Mouse (Mus musculus) hindbrain, embryonic 12.5 days (tissue): ENCODE data around the gene Hist1h2ah. TPM values are rescaled to one million over a fixed set of nuclear protein-coding genes. Genes with fewer than 3 reads are reported as not detected.
A peak's percentile ranks its signal among the peaks of the same experiment; 100 is the strongest.
"Not testable (repeated sequence)": the region's sequence is repeated elsewhere in the genome, so short reads cannot be mapped to it uniquely, and the experiment has no call there.

Source experiments
- ATAC-seq: fragments of 200-750 bp; cut with Nextera tagmentation; 2 replicates; pipeline ENCODE4 v1.8.0; 2017; ENCODE audit warnings: moderate TSS enrichment; ENCODE audit not compliant: low FRiP score
- H3K27ac ChIP-seq: fragments of 300-500 bp; sonication (generic); 2 replicates; pipeline ENCODE4 v1.5.1; 2016; ENCODE audit warnings: mild to moderate bottlenecking
- H3K27me3 ChIP-seq: fragments of 300-500 bp; sonication (generic); 2 replicates; pipeline ENCODE4 v1.6.1; 2016; ENCODE audit warnings: mild to moderate bottlenecking
- H3K36me3 ChIP-seq: fragments of 300-500 bp; sonication (generic); 2 replicates; pipeline ENCODE4 v1.6.1; 2016; ENCODE audit warnings: mild to moderate bottlenecking
- H3K4me1 ChIP-seq: fragments of 300-500 bp; sonication (generic); 2 replicates; pipeline ENCODE4 v1.6.1; 2016
- H3K4me2 ChIP-seq: fragments of 300-500 bp; sonication (generic); replicated peaks from 2 replicates; pipeline ENCODE4 v1.6.1; 2016; ENCODE audit warnings: mild to moderate bottlenecking
- H3K4me3 ChIP-seq: fragments of 300-500 bp; sonication (generic); 2 replicates; pipeline ENCODE4 v1.5.1; 2016; ENCODE audit warnings: mild to moderate bottlenecking
- H3K9ac ChIP-seq: fragments of 300-500 bp; sonication (generic); 2 replicates; pipeline ENCODE4 v1.6.1; 2016; ENCODE audit warnings: mild to moderate bottlenecking, moderate library complexity
- H3K9me3 ChIP-seq: fragments of 300-500 bp; sonication (generic); replicated peaks from 2 replicates; pipeline ENCODE4 v1.6.1; 2016; ENCODE audit warnings: mild to moderate bottlenecking
- WGBS: fragments of 180-500 bp; shearing (Covaris S2); methylation state at CpG from one replicate; pipeline ENCODE4 v1.1.7; 2016; 5-methylcytosine and 5-hydroxymethylcytosine counted together
- polyA plus RNA-seq: library from polyadenylated mRNA; unstranded; fragments of >200 nt; fragmentation: Nextera tagmentation; extraction: Ambion mirVana; gene quantifications from 2 replicates; pipeline ENCODE4 v1.2.1, GENCODE M21; 2016

The Hist1h2ah gene
- polyA plus RNA-seq, 1 experiment from 2014 or later, result 17.9 TPM

- H3K4me3 ChIP-seq, result peak overlapping the region; percentile 35
- no peaks in the 10 kb centered on the region for H3K36me3 ChIP-seq
- no peaks in the 10 kb centered on the region for H3K9me3 ChIP-seq
- H3K4me1 ChIP-seq, result peaks cover 20% of the 10 kb centered on the region
- ATAC-seq, result peak; percentile 18
- peak overlapping the region; percentile 61 for H3K4me2 ChIP-seq
- H3K27me3 ChIP-seq, result no peaks in the 10 kb centered on the region
- WGBS, result 1% methylated on average over 10 of the region's 14 CpGs
- H3K9ac ChIP-seq, result peak overlapping the region; percentile 49
- peak overlapping the region; percentile 85 for H3K27ac ChIP-seq
Observed at GRCm38 (mm10) chr13:22043503-22044431, 8.4 kb upstream of the Hist1h2ah start.

GRCm38 (mm10) chr13:22042568-22043502 is 7.5 kb upstream of the Hist1h2ah start, which contains the start of the genes Hist1h2ag and Hist1h2bj:
Gene Hist1h2ag, minus strand, starts transcription at chr13:22042944.
Gene Hist1h2bj, plus strand, starts transcription at chr13:22043214.
- Histone ChIP-seq H3K4me1 (peaks cover 20% of the 10 kb centered on the region), H3K27ac (peak within 1 kb of the TSS; percentile 86), H3K4me2 (peak within 1 kb of the TSS; percentile 64), H3K4me3 (peak within 1 kb of the TSS; percentile 35), H3K9ac (peak within 1 kb of the TSS; percentile 65)
- H3K36me3 ChIP-seq, H3K9me3 ChIP-seq, H3K27me3 ChIP-seq: not testable (repeated sequence)
- WGBS, result 0% methylated on average over 44 of the region's 80 CpGs
- peak; percentile 95 for ATAC-seq

- H3K9me3 ChIP-seq, result no peaks in the 10 kb centered on the region
- H3K27ac ChIP-seq, result peak overlapping the region; percentile 86
- 3% methylated on average over 13 of the region's 13 CpGs for WGBS
- no peaks in the 10 kb centered on the region for H3K36me3 ChIP-seq
- H3K4me1 ChIP-seq, result peaks cover 20% of the 10 kb centered on the region
- H3K9ac ChIP-seq, result peak overlapping the region; percentile 65
- peak overlapping the region; percentile 35 for H3K4me3 ChIP-seq
- no peak for ATAC-seq
- peak overlapping the region; percentile 64 for H3K4me2 ChIP-seq
- no peaks in the 10 kb centered on the region for H3K27me3 ChIP-seq
Observed at GRCm38 (mm10) chr13:22041651-22042567, 6.5 kb upstream of the Hist1h2ah start.

- not testable (repeated sequence) for H3K27me3 ChIP-seq, H3K36me3 ChIP-seq, H3K9me3 ChIP-seq
- peak within 1 kb of the TSS; percentile 64 for H3K4me2 ChIP-seq
- ATAC-seq, result peak; percentile 61
- peak within 1 kb of the TSS; percentile 39 for H3K4me3 ChIP-seq
- peak within 1 kb of the TSS; percentile 86 for H3K27ac ChIP-seq
- peaks cover 28% of the 10 kb centered on the region for H3K4me1 ChIP-seq
- H3K9ac ChIP-seq, result peak within 1 kb of the TSS; percentile 65
- 1% methylated on average over 23 of the region's 27 CpGs for WGBS
Observed at GRCm38 (mm10) chr13:22041142-22041536, 5.8 kb upstream of the Hist1h2ah start, which contains the start of gene Hist1h4i. Gene Hist1h4i, minus strand, starts transcription at chr13:22041362.

- peak overlapping the region; percentile 60 for H3K9ac ChIP-seq
- no peaks in the 10 kb centered on the region for H3K36me3 ChIP-seq
- peak overlapping the region; percentile 39 for H3K4me3 ChIP-seq
- no peaks in the 10 kb centered on the region for H3K9me3 ChIP-seq
- no peaks in the 10 kb centered on the region for H3K27me3 ChIP-seq
- H3K4me1 ChIP-seq, result peaks cover 28% of the 10 kb centered on the region
- ATAC-seq, result no peak; the same call in 1 of the 2 replicates
- peak overlapping the region; percentile 64 for H3K4me2 ChIP-seq
- H3K27ac ChIP-seq, result peak overlapping the region; percentile 86
- under 1% methylated on average over 24 of the region's 24 CpGs for WGBS
Observed at GRCm38 (mm10) chr13:22040464-22041141, 5.2 kb upstream of the Hist1h2ah start.

GRCm38 (mm10) chr13:22039951-22040463 is 4.6 kb upstream of the Hist1h2ah start:
- H3K9me3 ChIP-seq, result no peaks in the 10 kb centered on the region
- H3K4me2 ChIP-seq, result peak overlapping the region; percentile 64
- H3K4me1 ChIP-seq, result peaks cover 28% of the 10 kb centered on the region
- ATAC-seq, result no peak
- peak overlapping the region; percentile 39 for H3K4me3 ChIP-seq
- H3K27ac ChIP-seq, result peak overlapping the region; percentile 86
- 7% methylated on average over 2 of the region's 2 CpGs for WGBS
- H3K27me3 ChIP-seq, result no peaks in the 10 kb centered on the region
- no peaks in the 10 kb centered on the region for H3K36me3 ChIP-seq
- peak overlapping the region; percentile 60; the same call in 1 of the 2 replicates for H3K9ac ChIP-seq

- no peak overlapping the region for H3K9ac ChIP-seq
- no peaks in the 10 kb centered on the region for H3K27me3 ChIP-seq
- no peak overlapping the region; the same call in 1 of the 2 replicates for H3K27ac ChIP-seq
- 0 out of 2 replicates have a peak overlapping the region, but pooled peaks have one; percentile 64 for H3K4me2 ChIP-seq
- 66% methylated on average over 5 of the region's 5 CpGs for WGBS
- H3K4me3 ChIP-seq, result no peak overlapping the region
- no peaks in the 10 kb centered on the region for H3K9me3 ChIP-seq
- ATAC-seq, result no peak
- H3K36me3 ChIP-seq, result no peaks in the 10 kb centered on the region
- peaks cover 34% of the 10 kb centered on the region for H3K4me1 ChIP-seq
Observed at GRCm38 (mm10) chr13:22039364-22039763, 4.0 kb upstream of the Hist1h2ah start.

- Histone ChIP-seq H3K4me3 (no peak overlapping the region), H3K27ac (no peak overlapping the region)
Observed at GRCm38 (mm10) chr13:22037415-22037814, 2.0 kb upstream of the Hist1h2ah start.

GRCm38 (mm10) chr13:22036986-22037385 is 1.6 kb upstream of the Hist1h2ah start:
- 63% methylated on average over 3 of the region's 3 CpGs for WGBS
- Histone ChIP-seq H3K27ac (peak overlapping the region; percentile 76; the same call in 1 of the 2 replicates), H3K4me2 (peak overlapping the region; percentile 70), H3K4me3 (peak overlapping the region; percentile 34; the same call in 1 of the 2 replicates), H3K36me3 (no peaks in the 10 kb centered on the region), H3K27me3 (no peaks in the 10 kb centered on the region), H3K4me1 (peaks cover 31% of the 10 kb centered on the region), H3K9me3 (no peaks in the 10 kb centered on the region), H3K9ac (peak overlapping the region; percentile 57; the same call in 1 of the 2 replicates)
- ATAC-seq, result no peak

More at GRCm38 (mm10) chr13:22037415-22037814, 2.0 kb upstream of the Hist1h2ah start:
- Histone ChIP-seq H3K4me2 (no peak overlapping the region), H3K9me3 (no peaks in the 10 kb centered on the region), H3K27me3 (no peaks in the 10 kb centered on the region), H3K36me3 (no peaks in the 10 kb centered on the region), H3K4me1 (peaks cover 35% of the 10 kb centered on the region), H3K9ac (no peak overlapping the region)
- 78% methylated on average over 2 of the region's 2 CpGs for WGBS
- ATAC-seq, result no peak

GRCm38 (mm10) chr13:22036149-22036956 is 985 bp upstream of the Hist1h2ah start:
- Histone ChIP-seq H3K27ac (peak overlapping the region; percentile 76), H3K4me2 (peak overlapping the region; percentile 70), H3K9ac (peak overlapping the region; percentile 57), H3K9me3 (no peaks in the 10 kb centered on the region), H3K4me3 (peak overlapping the region; percentile 34), H3K36me3 (no peaks in the 10 kb centered on the region), H3K27me3 (no peaks in the 10 kb centered on the region), H3K4me1 (peaks cover 26% of the 10 kb centered on the region)
- peak; percentile 51 for ATAC-seq
- WGBS, result 2% methylated on average over 20 of the region's 23 CpGs
